Mouse (Mus musculus) myocyte (in vitro differentiated cells): ENCODE measurements around the gene Cct4. TPM values are rescaled to one million over a fixed set of nuclear protein-coding genes. Genes with fewer than 3 reads are reported as not detected.

Experiments used
- H3K27me3 ChIP-seq: one replicate; pipeline ENCODE4 v1.6.1; 2011; ENCODE audit not compliant: control insufficient read depth, insufficient read depth, insufficient read length
- H3K36me3 ChIP-seq: one replicate; pipeline ENCODE4 v1.6.1; 2011; ENCODE audit not compliant: control insufficient read depth, insufficient read depth
- H3K4me2 ChIP-seq: one replicate; pipeline ENCODE4 v1.6.1; 2011; ENCODE audit warnings: low read depth, control low read depth
- H3K4me3 ChIP-seq: one replicate; pipeline ENCODE4 v1.5.1; 2011; ENCODE audit warnings: mild to moderate bottlenecking, control low read depth, moderate library complexity
- H3K79me2 ChIP-seq: one replicate; pipeline ENCODE4 v1.6.1; 2011; ENCODE audit not compliant: control insufficient read depth, insufficient read depth
- H3ac ChIP-seq: one replicate; pipeline ENCODE4 v1.6.1; 2011; ENCODE audit not compliant: control insufficient read depth, insufficient read length
- CEBPB ChIP-seq: IDR thresholded peaks from 2 replicates; pipeline ENCODE4 v1.6.1; 2011; ENCODE audit warnings: mild to moderate bottlenecking, moderate library complexity; ENCODE audit not compliant: poor library complexity, insufficient read depth, severe bottlenecking
- E2F4 ChIP-seq: IDR thresholded peaks from one replicate; pipeline ENCODE4 v1.6.1; 2011; ENCODE audit warnings: mild to moderate bottlenecking, control low read depth, moderate library complexity; ENCODE audit not compliant: insufficient read depth
- MAX ChIP-seq: IDR thresholded peaks from one replicate; pipeline ENCODE4 v1.6.1; 2011; ENCODE audit warnings: low read depth, mild to moderate bottlenecking, control low read depth
- MYOD1 ChIP-seq, 3 experiments: IDR thresholded peaks; one replicate each; pipeline ENCODE4 v1.6.1; 2011; ENCODE audit warnings: control low read depth in 2 of 3, low read depth in 2 of 3, mild to moderate bottlenecking in 2 of 3, moderate library complexity in 1 of 3; ENCODE audit not compliant: insufficient read length in 2 of 3, control insufficient read depth in 1 of 3
- MYOG ChIP-seq, 3 experiments: IDR thresholded peaks; one replicate each; pipeline ENCODE4 v1.6.1; 2011; ENCODE audit warnings: control low read depth in 2 of 3, low read depth in 2 of 3, mild to moderate bottlenecking in 2 of 3; ENCODE audit not compliant: insufficient read length in 2 of 3, control insufficient read depth in 1 of 3, insufficient read depth in 1 of 3
- POLR2A ChIP-seq: IDR thresholded peaks from one replicate; pipeline ENCODE4 v1.6.1; 2011; ENCODE audit warnings: low read depth, mild to moderate bottlenecking, control low read depth, moderate library complexity; ENCODE audit not compliant: insufficient read length
- POLR2AphosphoS2 ChIP-seq: IDR thresholded peaks from one replicate; pipeline ENCODE4 v1.6.1; 2011; ENCODE audit warnings: low read depth, control low read depth; ENCODE audit not compliant: insufficient read length
- REST ChIP-seq: IDR thresholded peaks from one replicate; pipeline ENCODE4 v1.6.1; 2011; ENCODE audit warnings: mild to moderate bottlenecking, control low read depth, moderate library complexity; ENCODE audit not compliant: insufficient read depth, insufficient read length
- SRF ChIP-seq: IDR thresholded peaks from one replicate; pipeline ENCODE4 v1.6.1; 2011; ENCODE audit warnings: low read depth; ENCODE audit not compliant: control insufficient read depth, insufficient read length
- TCF12 ChIP-seq: IDR thresholded peaks from one replicate; pipeline ENCODE4 v1.6.1; 2011; ENCODE audit warnings: mild to moderate bottlenecking, control low read depth; ENCODE audit not compliant: poor library complexity, insufficient read depth, severe bottlenecking
- TCF3 ChIP-seq: IDR thresholded peaks from one replicate; pipeline ENCODE4 v1.6.1; 2011; ENCODE audit warnings: low read depth, control low read depth; ENCODE audit not compliant: insufficient read length
- USF1 ChIP-seq: IDR thresholded peaks from one replicate; pipeline ENCODE4 v1.6.1; 2011; ENCODE audit warnings: low read depth, mild to moderate bottlenecking, control low read depth, moderate library complexity
- polyA plus RNA-seq: library from polyadenylated mRNA; unstranded; fragments of >200 nt; fragmentation: generic; extraction: Trizol; gene quantifications from one replicate; pipeline ENCODE4 v1.2.1, GENCODE M21; 2012; ENCODE audit warnings: missing spikeins

Gene Cct4
- polyA plus RNA-seq, 1 experiment = 187 TPM

DNA sequence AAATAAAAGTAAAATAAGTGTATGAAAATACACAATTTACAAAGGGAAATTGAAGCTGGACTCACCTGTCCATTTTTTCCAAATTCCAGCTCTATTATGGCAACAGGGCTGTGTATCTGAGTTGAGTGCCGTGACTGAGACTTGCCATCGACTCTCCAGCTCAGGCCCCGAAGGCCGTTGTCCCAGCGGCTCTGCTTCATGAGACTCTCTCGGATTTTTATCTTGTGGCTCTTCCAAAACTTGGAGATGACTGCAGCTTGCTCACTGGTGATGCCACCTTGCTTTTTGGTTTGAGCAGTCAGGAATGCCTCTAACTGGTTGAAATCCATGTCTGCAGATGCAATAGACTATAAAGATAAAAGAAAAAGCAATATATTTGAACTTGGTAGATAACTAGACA lies 34.0 kb upstream of the Cct4 start:
- TF ChIP-seq MYOG (IDR thresholded peaks at IDR 0.05; ENCODE audit: control insufficient read depth in 1 of 3, insufficient read depth in 1 of 3, insufficient read length in 2 of 3, low read depth in 2 of 3) (no peak), POLR2AphosphoS2 (no peak), MYOD1 (IDR thresholded peaks at IDR 0.05; ENCODE audit: control insufficient read depth in 1 of 3, insufficient read length in 2 of 3, low read depth in 2 of 3) (no peak), USF1 (no peak)
- Histone ChIP-seq H3K79me2 (peaks cover 16% of the 10 kb centered on the region), H3K27me3 (no peaks in the 10 kb centered on the region), H3K4me2 (no peak overlapping the region), H3K36me3 (peaks cover 6% of the 10 kb centered on the region), H3ac (no peak overlapping the region), H3K4me3 (no peak overlapping the region)

DNA sequence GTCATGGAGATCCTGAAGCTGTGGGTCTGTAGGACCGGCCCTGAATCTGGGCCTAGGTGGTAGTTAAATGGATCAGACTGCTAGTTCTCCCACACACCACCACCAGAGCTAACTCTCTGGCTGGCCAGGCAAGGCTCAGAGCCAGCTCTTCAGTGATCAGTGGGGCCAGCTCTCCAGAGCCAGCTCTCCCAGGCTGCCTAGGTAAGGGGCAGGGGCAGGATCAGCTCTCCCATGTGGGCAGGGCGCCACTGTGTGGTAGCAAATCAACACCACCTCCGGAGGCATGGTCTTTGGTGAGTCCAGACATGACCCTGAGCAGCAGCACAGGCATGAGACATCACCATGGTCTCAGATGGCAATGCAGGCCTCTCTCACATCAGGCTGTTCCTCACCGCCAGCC lies 33.5 kb upstream of the Cct4 start:
- Histone ChIP-seq H3ac (no peak overlapping the region), H3K79me2 (peaks cover 16% of the 10 kb centered on the region), H3K4me3 (no peak overlapping the region), H3K4me2 (no peak overlapping the region), H3K27me3 (no peaks in the 10 kb centered on the region), H3K36me3 (peaks cover 6% of the 10 kb centered on the region)
- TF ChIP-seq POLR2AphosphoS2 (no peak), POLR2A (peak; percentile 14)

GRCm38 (mm10) chr11:22957791-22958374 lies 32.4 kb upstream of the Cct4 start:
- H3K27me3 ChIP-seq = no peaks in the 10 kb centered on the region
- H3K4me3 ChIP-seq = no peak overlapping the region
- peaks cover 16% of the 10 kb centered on the region for H3K79me2 ChIP-seq
- no peak overlapping the region for H3ac ChIP-seq
- no peak for TF ChIP-seq SRF
- TF ChIP-seq MYOG (IDR thresholded peaks at IDR 0.05; ENCODE audit: control insufficient read depth in 1 of 3, insufficient read depth in 1 of 3, insufficient read length in 2 of 3, low read depth in 2 of 3) = no peak
- no peak for TF ChIP-seq CEBPB
- no peak for TF ChIP-seq USF1
- TF ChIP-seq POLR2A = no peak
- no peak for TF ChIP-seq TCF3
- peaks cover 6% of the 10 kb centered on the region for H3K36me3 ChIP-seq
- H3K4me2 ChIP-seq = no peak overlapping the region

GRCm38 (mm10) chr11:22962101-22962500 lies 28.2 kb upstream of the Cct4 start:
- peaks cover 5% of the 10 kb centered on the region for H3K36me3 ChIP-seq
- H3K4me3 ChIP-seq = no peak overlapping the region
- no peaks in the 10 kb centered on the region for H3K27me3 ChIP-seq
- H3K4me2 ChIP-seq = no peak overlapping the region
- no peak overlapping the region for H3ac ChIP-seq
- peaks cover 39% of the 10 kb centered on the region for H3K79me2 ChIP-seq
- TF ChIP-seq CEBPB (no peak), MYOD1 (IDR thresholded peaks at IDR 0.05; ENCODE audit: control insufficient read depth in 1 of 3, insufficient read length in 2 of 3, low read depth in 2 of 3) (no peak), POLR2AphosphoS2 (no peak), TCF3 (no peak), REST (no peak), TCF12 (no peak), POLR2A (no peak), MYOG (IDR thresholded peaks at IDR 0.05; ENCODE audit: control insufficient read depth in 1 of 3, insufficient read depth in 1 of 3, insufficient read length in 2 of 3, low read depth in 2 of 3) (no peak), E2F4 (no peak), USF1 (no peak), MAX (no peak), SRF (no peak)

DNA sequence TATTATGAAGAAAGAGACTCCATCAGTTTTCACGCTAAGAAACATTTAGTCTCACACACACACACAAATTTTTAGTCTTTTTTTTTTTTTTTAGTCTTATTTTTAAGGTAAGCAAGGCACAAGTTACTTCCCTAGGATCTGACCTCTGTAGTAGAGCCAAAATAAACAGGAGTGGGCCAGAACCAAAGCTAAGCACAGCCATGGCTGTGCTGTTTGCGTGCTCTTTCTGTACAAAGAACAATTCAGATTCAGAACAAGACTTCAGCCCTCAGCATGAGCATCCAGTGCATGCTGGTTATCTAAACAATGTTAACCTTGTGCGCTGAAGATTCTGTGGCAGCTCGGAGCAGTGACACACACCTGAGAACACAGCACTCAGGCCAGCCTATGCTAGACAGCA lies 25.9 kb upstream of the Cct4 start:
- Histone ChIP-seq H3K27me3 (no peaks in the 10 kb centered on the region), H3K4me2 (no peak overlapping the region), H3ac (no peak overlapping the region), H3K79me2 (peaks cover 45% of the 10 kb centered on the region), H3K36me3 (peaks cover 9% of the 10 kb centered on the region), H3K4me3 (no peak overlapping the region)
- TF ChIP-seq MYOG (IDR thresholded peaks at IDR 0.05; ENCODE audit: control insufficient read depth in 1 of 3, insufficient read depth in 1 of 3, insufficient read length in 2 of 3, low read depth in 2 of 3) (no peak), TCF3 (no peak), E2F4 (no peak), SRF (no peak), MAX (no peak), TCF12 (no peak), CEBPB (no peak), USF1 (no peak), POLR2AphosphoS2 (no peak), POLR2A (no peak), REST (no peak), MYOD1 (IDR thresholded peaks at IDR 0.05; ENCODE audit: control insufficient read depth in 1 of 3, insufficient read length in 2 of 3, low read depth in 2 of 3) (no peak)
